In genomic region chr12:28751508-28752263, GRCm38 (mm10) we compare ENCODE assay signal across 8 mouse cellular contexts. TPM values are rescaled to one million over a fixed set of nuclear protein-coding genes. Genes with fewer than 3 reads are reported as not detected.
DNase-seq lines count a peak whose midpoint lies in the region; ATAC-seq and TF ChIP-seq lines count a peak whose summit lies in the region.

Eipr1 (plus strand) TSS chr12:28751803.

- H3K27ac ChIP-seq in CH12.LX (ENCODE audit: insufficient read depth, low read depth), result peak within 1 kb of the TSS; percentile 5
- no peak within 1 kb of the TSS for H3K27ac ChIP-seq in forebrain, embryonic 11.5 days (ENCODE audit: low read depth, low read length)
- H3K27ac ChIP-seq in heart, embryonic 16.5 days (ENCODE audit: low read length), result peak within 1 kb of the TSS; percentile 68
- H3K27ac ChIP-seq in liver, embryonic 15.5 days (replicated peaks), result peak within 1 kb of the TSS; percentile 73
- no peak within 1 kb of the TSS for H3K27ac ChIP-seq in neural tube, embryonic 12.5 days

- H3K4me2 ChIP-seq in CH12.LX (ENCODE audit: insufficient read depth, low read depth, poor library complexity, severe bottlenecking), result peak within 1 kb of the TSS; percentile 91
- H3K4me2 ChIP-seq in forebrain, embryonic 11.5 days (ENCODE audit: low read depth, low read length, severe bottlenecking), result peak within 1 kb of the TSS; percentile 85
- H3K4me2 ChIP-seq in heart, embryonic 16.5 days (ENCODE audit: low read depth, low read length), result peak within 1 kb of the TSS; percentile 98
- peak within 1 kb of the TSS; percentile 86 for H3K4me2 ChIP-seq in liver, embryonic 15.5 days
- H3K4me2 ChIP-seq in neural tube, embryonic 12.5 days (replicated peaks), result peak within 1 kb of the TSS; percentile 74

- H3K9me3 ChIP-seq in CH12.LX (replicated peaks; ENCODE audit: low read length), result no peaks in the 10 kb centered on the region
- no peaks in the 10 kb centered on the region for H3K9me3 ChIP-seq in forebrain, embryonic 11.5 days (ENCODE audit: control insufficient read depth, low read length)
- no peaks in the 10 kb centered on the region for H3K9me3 ChIP-seq in heart, embryonic 16.5 days (replicated peaks; ENCODE audit: control insufficient read depth, low read length)
- no peaks in the 10 kb centered on the region for H3K9me3 ChIP-seq in liver, embryonic 15.5 days (replicated peaks)
- H3K9me3 ChIP-seq in neural tube, embryonic 12.5 days, result no peaks in the 10 kb centered on the region

- DNase-seq in CH12.LX (ENCODE audit: extremely low read depth), result peak; percentile 98
- DNase-seq in c-Kit-positive CD71-positive TER-119-negative erythroid progenitor cells, embryonic 14.5 days (ENCODE audit: low read depth), result peak; percentile 95
- peak; percentile 91 for DNase-seq in forebrain, embryonic 11.5 days (ENCODE audit: low spot score)
- DNase-seq in kidney, postnatal 36 days, result peak; percentile 91 to 95
- peak; percentile 93 for DNase-seq in telencephalon, adult 2 months (ENCODE audit: low read depth, low spot score)

- TF ChIP-seq CTCF in CH12.LX (conservative IDR thresholded peaks at IDR 0.05 in 1 of 2, IDR thresholded peaks at IDR 0.05 in 1 of 2; ENCODE audit: low read depth in 2 of 2, low read length in 2 of 2), result peak in 1 of 2 experiments; percentile 6; a peak in 1 of 4 replicates

- no peaks in the 10 kb centered on the region for H3K27me3 ChIP-seq in CH12.LX (replicated peaks)
- H3K27me3 ChIP-seq in forebrain, embryonic 11.5 days (ENCODE audit: control insufficient read depth, insufficient read depth, low read length), result no peaks in the 10 kb centered on the region
- no peaks in the 10 kb centered on the region for H3K27me3 ChIP-seq in heart, embryonic 16.5 days (ENCODE audit: control insufficient read depth, insufficient read depth, low read length)
- H3K27me3 ChIP-seq in liver, embryonic 15.5 days, result no peaks in the 10 kb centered on the region
- no peaks in the 10 kb centered on the region for H3K27me3 ChIP-seq in neural tube, embryonic 12.5 days (replicated peaks)

- in situ Hi-C loops in CH12.LX (cut with MboI; ENCODE audit: low pct_ligation_motif_present, low pct_unique_long_range_greater_than_20kb, low sequenced_read_pairs), result no loop called here

- H3K4me3 ChIP-seq in CH12.LX (replicated peaks in 1 of 3; ENCODE audit: low read depth in 2 of 3, low read length in 2 of 3, poor library complexity in 1 of 3), result peak within 1 kb of the TSS; percentile 69 to 93 (median 79)
- peak within 1 kb of the TSS; percentile 78 for H3K4me3 ChIP-seq in forebrain, embryonic 11.5 days (ENCODE audit: low read depth, low read length)
- peak within 1 kb of the TSS; percentile 78 for H3K4me3 ChIP-seq in heart, embryonic 16.5 days (ENCODE audit: low read length)
- H3K4me3 ChIP-seq in liver, embryonic 15.5 days (replicated peaks), result peak within 1 kb of the TSS; percentile 90
- H3K4me3 ChIP-seq in neural tube, embryonic 12.5 days, result peak within 1 kb of the TSS; percentile 76

- peak; percentile 87 for ATAC-seq in forebrain, embryonic 11.5 days (replicated peaks; ENCODE audit: low FRiP score)
- ATAC-seq in heart, embryonic 16.5 days (replicated peaks; ENCODE audit: extremely low read depth, insufficient read depth, low FRiP score), result peak; percentile 83
- peak; percentile 81 for ATAC-seq in liver, embryonic 15.5 days (ENCODE audit: insufficient read depth)
- peak; percentile 81 for ATAC-seq in neural tube, embryonic 12.5 days (ENCODE audit: low FRiP score, low read depth)

- no peak for TF ChIP-seq EP300 in CH12.LX (IDR thresholded peaks at IDR 0.05; ENCODE audit: low read length)

- H3K4me1 ChIP-seq in CH12.LX (ENCODE audit: control insufficient read depth in 1 of 2, insufficient read depth in 2 of 2), result peaks cover 15 to 37% of the 10 kb centered on the region in 2 experiments
- H3K4me1 ChIP-seq in forebrain, embryonic 11.5 days (replicated peaks; ENCODE audit: control insufficient read depth, insufficient read depth, low read length), result 0 out of 2 replicates have a peak, but pooled peaks cover 3% of the 10 kb centered on the region
- H3K4me1 ChIP-seq in heart, embryonic 16.5 days (ENCODE audit: control insufficient read depth, insufficient read depth, low read length), result peaks cover 12% of the 10 kb centered on the region
- H3K4me1 ChIP-seq in liver, embryonic 15.5 days (replicated peaks), result peaks cover 41% of the 10 kb centered on the region
- H3K4me1 ChIP-seq in neural tube, embryonic 12.5 days, result peaks cover 18% of the 10 kb centered on the region

- H3K9ac ChIP-seq in CH12.LX (ENCODE audit: insufficient read depth, low read depth), result peak within 1 kb of the TSS; percentile 81
- H3K9ac ChIP-seq in forebrain, embryonic 11.5 days (ENCODE audit: low read length), result peak within 1 kb of the TSS; percentile 66
- H3K9ac ChIP-seq in heart, embryonic 16.5 days (ENCODE audit: low read length), result peak within 1 kb of the TSS; percentile 82
- H3K9ac ChIP-seq in liver, embryonic 15.5 days, result peak within 1 kb of the TSS; percentile 82
- peak within 1 kb of the TSS; percentile 81 for H3K9ac ChIP-seq in neural tube, embryonic 12.5 days

- TF ChIP-seq POLR2A in CH12.LX (IDR thresholded peaks at IDR 0.05; ENCODE audit: low read depth, low read length), result peak; percentile 75

- peaks cover 6 to 28% of the 10 kb centered on the region in 2 experiments for H3K36me3 ChIP-seq in CH12.LX (replicated peaks in 1 of 2; ENCODE audit: control insufficient read depth in 1 of 2, insufficient read depth in 1 of 2, low read length in 1 of 2)
- no peaks in the 10 kb centered on the region for H3K36me3 ChIP-seq in forebrain, embryonic 11.5 days (ENCODE audit: control insufficient read depth, insufficient read depth, low read length)
- H3K36me3 ChIP-seq in heart, embryonic 16.5 days (ENCODE audit: control insufficient read depth, insufficient read depth), result peaks cover 4% of the 10 kb centered on the region; the same call in 1 of the 2 replicates
- peaks cover 6% of the 10 kb centered on the region for H3K36me3 ChIP-seq in liver, embryonic 15.5 days (replicated peaks)
- H3K36me3 ChIP-seq in neural tube, embryonic 12.5 days, result peaks cover 5% of the 10 kb centered on the region

- 5% methylated on average over 36 of the region's 36 CpGs for WGBS in forebrain, embryonic 11.5 days
- 3% methylated on average over 36 of the region's 36 CpGs for WGBS in heart, embryonic 16.5 days
- whole genome bisulfite sequencing in liver, embryonic 15.5 days (ENCODE audit: insufficient replicate concordance), result 3% methylated on average over 36 of the region's 36 CpGs
- 4% methylated on average over 36 of the region's 36 CpGs for WGBS in neural tube, embryonic 12.5 days

- peaks cover 29% of the 10 kb centered on the region for H3K79me2 ChIP-seq in CH12.LX (replicated peaks; ENCODE audit: control insufficient read depth, extremely low read depth, insufficient read depth, poor library complexity, severe bottlenecking)

- dilution Hi-C loops in CH12.LX (cut with MboI; ENCODE audit: extremely low pct_ligation_motif_present, extremely low pct_unique_long_range_greater_than_20kb, low sequenced_read_pairs), result no loop called here

- TF ChIP-seq RAD21 in CH12.LX (IDR thresholded peaks at IDR 0.05; ENCODE audit: low read depth, low read length), result no peak; the same call in 1 of the 2 replicates

TF ChIP-seq in CH12.LX, 34 proteins besides CTCF, POLR2A, EP300 and RAD21 (continues in another document):
- TF ChIP-seq SMC3 (IDR thresholded peaks at IDR 0.05; ENCODE audit: low read depth, low read length) (no peak), RCOR1 (conservative IDR thresholded peaks at IDR 0.05; ENCODE audit: low read depth, low read length) (no peak), PAX5 (IDR thresholded peaks at IDR 0.05; ENCODE audit: low read length) (no peak), GABPA (IDR thresholded peaks at IDR 0.05; ENCODE audit: insufficient replicate concordance, low read depth, low read length) (no peak), NELFE (IDR thresholded peaks at IDR 0.05; ENCODE audit: low read depth, low read length) (peak; percentile 71), USF1 (IDR thresholded peaks at IDR 0.05; ENCODE audit: low read depth, low read length) (no peak), E2F4 (IDR thresholded peaks at IDR 0.05; ENCODE audit: insufficient replicate concordance, low read depth, low read length) (no peak), NRF1 (IDR thresholded peaks at IDR 0.05; ENCODE audit: low read depth, low read length) (peak; percentile 83), KAT2A (IDR thresholded peaks at IDR 0.05; ENCODE audit: insufficient replicate concordance, low read length) (0 out of 2 replicates have a peak, but pooled peaks have one; percentile 32), IRF4 (IDR thresholded peaks at IDR 0.05; ENCODE audit: low read depth, low read length) (peak; percentile 51), ZNF384 (IDR thresholded peaks at IDR 0.05; ENCODE audit: low read depth, low read length) (no peak), TCF12 (IDR thresholded peaks at IDR 0.05; ENCODE audit: low read depth, low read length) (peak; percentile 52; the same call in 1 of the 2 replicates), ELF1 (IDR thresholded peaks at IDR 0.05; ENCODE audit: low read depth, low read length) (peak; percentile 96), SIN3A (IDR thresholded peaks at IDR 0.05; ENCODE audit: low read length) (peak; percentile 99), CHD2 (IDR thresholded peaks at IDR 0.05; ENCODE audit: low read length) (no peak), MYC (IDR thresholded peaks at IDR 0.05; ENCODE audit: low read depth, low read length) (no peak), JUN (IDR thresholded peaks at IDR 0.05; ENCODE audit: insufficient read depth, low read depth, low read length) (no peak), ZMIZ1 (IDR thresholded peaks at IDR 0.05; ENCODE audit: low read depth, low read length) (peak; percentile 44; the same call in 1 of the 2 replicates), TBP (conservative IDR thresholded peaks at IDR 0.05; ENCODE audit: low read depth, low read length) (0 out of 2 replicates have a peak, but pooled peaks have one; percentile 15), UBTF (IDR thresholded peaks at IDR 0.05; ENCODE audit: low read depth, low read length) (no peak), BHLHE40 (IDR thresholded peaks at IDR 0.05; ENCODE audit: low read depth, low read length) (no peak), USF2 (conservative IDR thresholded peaks at IDR 0.05; ENCODE audit: low read depth, low read length) (no peak), MAX (IDR thresholded peaks at IDR 0.05; ENCODE audit: low read length) (no peak), MXI1 (IDR thresholded peaks at IDR 0.05; ENCODE audit: low read depth, low read length) (peak; percentile 86; the same call in 1 of the 2 replicates)

RNA-seq across cellular contexts. Expression of gene Eipr1, which starts in this region (rescaled TPM):
- total RNA-seq in CH12.LX (2012; rRNA removed), result 35.4 and 36.2 TPM in 2 replicates
- total RNA-seq in CH12.LX (2014; rRNA removed), result 32.4 and 34.4 TPM in 2 replicates
- 33.3 and 38.6 TPM in 2 replicates for polyA plus RNA-seq in CH12.LX (2012; ENCODE audit: insufficient read length, low read depth)
- 36.3 and 40.3 TPM in 2 replicates for polyA plus RNA-seq in forebrain, embryonic 11.5 days (2014; fragmentation: Nextera tagmentation; extraction: Ambion mirVana)
- polyA plus RNA-seq in heart, embryonic 16.5 days (2015; fragmentation: Nextera tagmentation; extraction: Ambion mirVana), result 20.2 and 24.9 TPM in 2 replicates
- polyA plus RNA-seq in liver, embryonic 15.5 days (2015; fragmentation: Nextera tagmentation; extraction: Ambion mirVana), result 27.1 and 31.7 TPM in 2 replicates
- polyA plus RNA-seq in neural tube, embryonic 12.5 days (2016; fragmentation: Nextera tagmentation; extraction: Ambion mirVana), result 54.6 and 57.4 TPM in 2 replicates

Comparison
In these comparisons a context has a peak if more than half of its experiments do, and no peak if none do; other contexts are left out.
1. H3K27ac ChIP-seq: peak in CH12.LX (single experiment), heart, embryonic 16.5 days (single experiment) and liver, embryonic 15.5 days (single experiment); none in forebrain, embryonic 11.5 days (single experiment) and neural tube, embryonic 12.5 days (single experiment).
2. Peak in every context shown above with its lines, with median percentiles within 50 percentile points of each other: DNase-seq, H3K4me2 ChIP-seq, H3K4me3 ChIP-seq, H3K9ac ChIP-seq and ATAC-seq.